Mouse (Mus musculus) gastrocnemius, postnatal 14 days (tissue): ENCODE measurements around the gene Asb14. TPM values are rescaled to one million over a fixed set of nuclear protein-coding genes. Genes with fewer than 3 reads are reported as not detected.
"Not testable (repeated sequence)": the region's sequence is repeated elsewhere in the genome, so short reads cannot be mapped to it uniquely, and the experiment has no call there.

Experiments used
- DNase-seq: peaks from one replicate; pipeline ENCODE4 v3.0.0; 2021; ENCODE audit warnings: mixed read lengths
- intact Hi-C: fragments of 180-260 bp; cut with DNase I; formaldehyde crosslinking; loops from one replicate; pipeline ENCODE4 v1.15.1; 2025; ENCODE audit warnings: low total_unique reads
- total RNA-seq, 2 experiments: library from RNA; stranded (reverse); gene quantifications; 2 replicates each; pipeline ENCODE4 v1.2.3; 2021

Asb14 gene
- total RNA-seq, 2 experiments from 2014 or later: 33.2 to 37.8 TPM

DNA sequence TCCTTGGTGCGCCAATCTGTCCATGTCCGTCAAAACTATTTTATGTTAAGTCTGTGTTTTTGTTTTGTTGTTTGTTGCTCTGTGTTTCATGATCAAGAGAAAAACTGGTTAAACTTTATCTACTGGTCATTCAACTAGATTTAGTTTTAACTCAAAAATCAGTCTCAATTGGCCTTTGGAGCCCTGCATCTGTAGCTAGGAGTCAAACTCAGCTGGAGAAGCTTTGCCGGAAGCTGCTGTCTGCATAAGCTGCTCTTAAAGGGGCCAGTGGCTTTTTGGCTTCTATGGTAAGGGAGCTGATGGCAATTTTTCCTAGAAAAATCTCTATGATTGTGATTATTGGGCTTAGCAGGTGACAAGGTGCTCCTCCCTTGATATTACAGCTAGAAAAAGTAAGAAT, 40.5 kb downstream of the Asb14 start:
- no peak for DNase-seq
- intact Hi-C loops: no loop called here

DNA sequence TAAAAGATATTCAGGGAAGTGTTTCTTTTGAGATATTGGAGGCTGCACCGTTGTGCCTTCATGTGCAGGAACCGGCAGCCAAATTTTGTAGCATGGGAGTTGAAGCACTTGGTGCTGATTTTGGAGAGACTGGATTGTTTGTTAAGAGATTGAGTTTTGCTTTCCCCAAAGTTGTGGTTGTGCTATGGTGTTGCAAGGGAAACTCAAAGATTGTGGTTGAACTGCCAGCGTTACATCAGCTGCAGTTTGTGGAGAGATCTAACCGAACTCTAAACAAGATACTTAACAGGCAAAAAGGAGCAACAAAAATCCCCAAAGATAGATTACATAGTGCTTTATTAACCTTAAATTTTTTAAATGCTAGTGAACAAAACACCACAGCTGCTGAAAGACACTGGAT, 41.2 kb downstream of the Asb14 start:
- intact Hi-C loops: no loop called here
- DNase-seq: no peak

DNA sequence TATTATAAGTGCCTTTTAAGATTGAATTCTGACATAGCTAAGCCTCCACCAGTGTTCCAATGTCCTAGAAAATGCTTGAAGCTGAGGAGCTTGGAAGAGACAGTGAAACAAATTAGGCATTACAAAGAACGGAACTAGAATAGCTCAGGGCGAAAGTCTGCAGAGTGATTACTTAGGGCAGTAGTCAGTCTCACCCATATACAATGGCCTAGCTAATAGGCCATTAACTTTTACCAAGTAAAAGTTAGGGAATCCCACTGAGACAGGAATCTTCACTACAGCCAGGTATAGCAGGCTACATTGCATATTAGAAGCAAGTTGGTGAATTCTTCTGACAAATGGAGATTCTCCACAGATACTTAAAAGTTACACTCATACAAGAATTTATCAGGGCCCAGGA, 61.8 kb downstream of the Asb14 start:
- DNase-seq, intact Hi-C loops: not testable (repeated sequence)

DNA sequence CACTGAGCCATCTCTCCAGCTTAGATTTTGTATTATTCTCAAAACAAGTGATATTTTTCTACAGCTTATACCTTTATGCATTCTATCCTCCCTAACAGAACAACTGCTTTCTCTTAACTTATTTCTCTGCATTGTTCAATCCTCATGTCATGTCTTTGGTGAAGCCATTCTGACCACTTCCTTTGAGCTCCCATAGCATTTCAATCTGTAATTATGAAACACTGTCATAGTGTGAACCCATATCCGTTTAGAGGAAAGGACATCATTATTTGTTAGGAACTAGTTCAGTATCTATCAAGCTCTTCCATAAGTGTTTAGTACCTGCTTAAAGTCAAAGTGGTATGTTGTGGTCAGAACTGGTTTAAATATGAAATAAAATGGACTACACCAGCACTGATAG, 66.2 kb downstream of the Asb14 start:
- DNase-seq: no peak
- intact Hi-C loops: no loop called here

Other genes starting within 250 kb of the Asb14 start
- gene Pde12, start 224.7 kb upstream of the Asb14 start, total RNA-seq: 1 to 10 TPM; 2.8 to 3.8 TPM
- not detected for gene Dnah12, start 201.3 kb upstream of the Asb14 start, total RNA-seq
- 10 to 100 TPM; 19.3 to 19.5 TPM for gene Appl1, start 76.7 kb downstream of the Asb14 start, total RNA-seq
- not detected for gene Hesx1, start 99.9 kb downstream of the Asb14 start, total RNA-seq
- 1 to 10 TPM; 4.6 to 4.7 TPM for gene Il17rd, start 144.4 kb downstream of the Asb14 start, total RNA-seq
- 10 to 100 TPM; 15.1 to 15.8 TPM for gene Arhgef3, start 220.3 kb downstream of the Asb14 start, total RNA-seq